Mouse (Mus musculus): ENCODE data around the gene Cstl1.

DNA sequence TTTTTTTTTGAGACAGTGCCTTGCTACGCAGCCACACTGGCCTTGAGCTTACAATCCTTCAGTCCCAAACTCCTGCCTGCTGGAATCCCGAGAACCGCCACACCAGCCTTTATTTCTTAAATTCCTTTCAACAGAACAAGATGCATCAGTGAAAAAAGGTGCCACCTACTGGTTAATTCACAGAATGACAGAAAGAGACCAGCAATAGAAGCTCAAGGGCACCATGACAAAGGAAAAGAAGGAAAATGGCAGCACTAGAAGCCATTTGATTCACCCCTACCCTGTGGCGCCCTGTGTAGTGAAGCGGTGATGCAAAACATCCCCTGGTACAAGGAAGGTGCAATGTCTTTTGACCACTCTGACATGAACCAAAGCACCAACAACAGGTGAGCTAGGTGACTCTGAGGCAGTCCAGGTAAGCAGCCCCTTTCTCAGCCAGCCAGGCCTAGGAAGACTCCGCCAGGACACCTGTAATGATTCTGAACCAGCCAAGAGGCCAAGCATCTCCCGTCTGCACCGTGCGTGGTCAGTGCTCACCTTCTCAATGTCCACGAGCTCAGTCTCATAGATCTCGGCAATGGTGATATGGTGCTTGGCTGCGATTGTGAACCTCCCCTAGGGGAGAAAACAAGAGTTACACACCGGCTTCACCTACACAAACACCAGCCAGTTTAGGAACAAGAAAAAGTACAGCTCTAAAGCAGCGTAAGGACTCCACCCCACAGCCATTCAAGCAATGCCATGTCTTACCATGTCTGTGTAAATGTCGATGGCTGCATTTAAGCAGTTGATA lies 43.6 kb upstream of the Cstl1 start:
- TF ChIP-seq CTCF (IDR thresholded peaks at IDR 0.05; ENCODE audit: borderline replicate concordance, control insufficient read depth, extremely low read depth, insufficient read depth, low read length, poor library complexity) (no peak), POLR2A (IDR thresholded peaks at IDR 0.05; ENCODE audit: control insufficient read depth, extremely low read depth, insufficient read depth, low read length, poor library complexity) (no peak)
